Comparison of ENCODE assay signal across 12 mouse cellular contexts in genomic region chr12:110836729-110837128, GRCm38 (mm10). TPM values are rescaled to one million over a fixed set of nuclear protein-coding genes. Genes with fewer than 3 reads are reported as not detected.
DNase-seq lines count a peak whose midpoint lies in the region; ATAC-seq and TF ChIP-seq lines count a peak whose summit lies in the region.
"Had no signal": no experiment of that assay in that cellular context is flagged by ENCODE, and none has a peak within 500 bp of the region (broad histone marks: within the 10 kb centered on the region; RNA-seq: fewer than 3 reads in every experiment).

No protein-coding gene starts in this region.

- no peak overlapping the region for H3K4me2 ChIP-seq in heart, postnatal 0 days (ENCODE audit: low read depth, low read length)
- 0 out of 2 replicates have a peak overlapping the region, but pooled peaks have one; percentile 10 for H3K4me2 ChIP-seq in forebrain, embryonic 16.5 days (ENCODE audit: low read length)
- H3K4me2 ChIP-seq in midbrain, embryonic 14.5 days (ENCODE audit: low read length), result peak overlapping the region; percentile 13; the same call in 1 of the 2 replicates

- H3K4me1 ChIP-seq in heart, postnatal 0 days (ENCODE audit: control insufficient read depth, insufficient read depth), result peaks cover 6% of the 10 kb centered on the region; the same call in 1 of the 2 replicates
- H3K4me1 ChIP-seq in forebrain, embryonic 16.5 days (replicated peaks; ENCODE audit: control insufficient read depth, insufficient read depth, low read length), result peaks cover 14% of the 10 kb centered on the region
- H3K4me1 ChIP-seq in midbrain, embryonic 14.5 days (ENCODE audit: control insufficient read depth, insufficient read depth, low read length), result peaks cover 14% of the 10 kb centered on the region; the same call in 1 of the 2 replicates

- DNase-seq in heart, postnatal 0 days (ENCODE audit: low spot score), result no peak
- DNase-seq in heart, adult 9 months (ENCODE audit: low spot score in 2 of 2), result no peak
- peak; percentile 25 for DNase-seq in Muller cell, postnatal 12 days (ENCODE audit: inconsistent ontology term)
- no peak for DNase-seq in midbrain, embryonic 14.5 days
- DNase-seq in urinary bladder, postnatal 14 days (ENCODE audit: low spot score), result no peak
- DNase-seq in right cerebral cortex, postnatal 10 days (ENCODE audit: low spot score in 2 of 2), result no peak
- no peak for DNase-seq in urinary bladder, adult 18-20 months (ENCODE audit: low spot score in 2 of 2)
- DNase-seq: adrenal gland, postnatal 36 days; gastrocnemius, postnatal 36 days; left cerebral cortex, postnatal 4 days had no signal

- H3K27ac ChIP-seq in heart, postnatal 0 days (ENCODE audit: low read depth), result peak overlapping the region; percentile 74
- peak overlapping the region; percentile 47 for H3K27ac ChIP-seq in forebrain, embryonic 16.5 days (ENCODE audit: low read length)
- H3K27ac ChIP-seq in midbrain, embryonic 14.5 days (replicated peaks; ENCODE audit: low read depth, low read length), result peak overlapping the region; percentile 72

- H3K27me3 ChIP-seq in heart, postnatal 0 days (ENCODE audit: control insufficient read depth, insufficient read depth, low read length), result no peaks in the 10 kb centered on the region
- H3K27me3 ChIP-seq in forebrain, embryonic 16.5 days (replicated peaks; ENCODE audit: control insufficient read depth, insufficient read depth, low read length), result no peaks in the 10 kb centered on the region
- H3K27me3 ChIP-seq in midbrain, embryonic 14.5 days (ENCODE audit: control insufficient read depth, insufficient read depth, low read length), result no peaks in the 10 kb centered on the region

- peak overlapping the region; percentile 43; the same call in 1 of the 2 replicates for H3K9ac ChIP-seq in heart, postnatal 0 days (replicated peaks; ENCODE audit: low read depth, low read length)
- H3K9ac ChIP-seq in forebrain, embryonic 16.5 days (replicated peaks; ENCODE audit: low read depth, low read length), result no peak overlapping the region
- H3K9ac ChIP-seq in midbrain, embryonic 14.5 days (replicated peaks; ENCODE audit: low read length), result 0 out of 2 replicates have a peak overlapping the region, but pooled peaks have one; percentile 17

- 54% methylated on average over 6 of the region's 6 CpGs for WGBS in heart, postnatal 0 days
- 20% methylated on average over 6 of the region's 6 CpGs for WGBS in forebrain, embryonic 16.5 days
- 43% methylated on average over 6 of the region's 6 CpGs for WGBS in midbrain, embryonic 14.5 days

- no peak for TF ChIP-seq EP300 in heart, postnatal 0 days (IDR thresholded peaks at IDR 0.05; ENCODE audit: low read depth)

- TF ChIP-seq CTCF in heart, postnatal 0 days (IDR thresholded peaks at IDR 0.05; ENCODE audit: low read depth), result no peak

- H3K4me3 ChIP-seq in heart, postnatal 0 days (ENCODE audit: low read depth, low read length), result no peak overlapping the region
- no peak overlapping the region for H3K4me3 ChIP-seq in forebrain, embryonic 16.5 days (replicated peaks; ENCODE audit: low read length)
- no peak overlapping the region for H3K4me3 ChIP-seq in midbrain, embryonic 14.5 days (replicated peaks; ENCODE audit: low read depth, low read length)

- no peak for ATAC-seq in heart, postnatal 0 days (ENCODE audit: insufficient read depth, low read depth)
- ATAC-seq in forebrain, embryonic 16.5 days, result no peak; the same call in 1 of the 2 replicates
- no peak for ATAC-seq in midbrain, embryonic 14.5 days (ENCODE audit: low FRiP score, low TSS enrichment)

- H3K9me3 ChIP-seq in heart, postnatal 0 days (replicated peaks; ENCODE audit: control insufficient read depth, low read length), result no peaks in the 10 kb centered on the region
- H3K9me3 ChIP-seq in forebrain, embryonic 16.5 days (ENCODE audit: control insufficient read depth, low read length), result no peaks in the 10 kb centered on the region
- H3K9me3 ChIP-seq in midbrain, embryonic 14.5 days (ENCODE audit: control insufficient read depth, low read length), result no peaks in the 10 kb centered on the region

- no peaks in the 10 kb centered on the region for H3K36me3 ChIP-seq in heart, postnatal 0 days (replicated peaks; ENCODE audit: control insufficient read depth, insufficient read depth, low read length)
- H3K36me3 ChIP-seq in forebrain, embryonic 16.5 days (ENCODE audit: control insufficient read depth, insufficient read depth), result no peaks in the 10 kb centered on the region
- no peaks in the 10 kb centered on the region for H3K36me3 ChIP-seq in midbrain, embryonic 14.5 days (ENCODE audit: control insufficient read depth, insufficient read depth, low read length)

RNA-seq across cellular contexts. Expression of gene Mok, which starts 4.0 kb away (rescaled TPM):
- 3.1 and 7.4 TPM in 2 replicates for total RNA-seq in heart, postnatal 0 days (2014; rRNA removed; ENCODE audit: low replicate concordance)
- 2.2 and 2.3 TPM in 2 replicates for polyA plus RNA-seq in heart, postnatal 0 days (2015; fragmentation: Nextera tagmentation; extraction: Ambion mirVana)
- 13.4 and 13.6 TPM in 2 replicates for polyA plus RNA-seq in forebrain, embryonic 16.5 days (2015; fragmentation: Nextera tagmentation; extraction: Ambion mirVana)
- 15.9 and 17.9 TPM in 2 replicates for polyA plus RNA-seq in midbrain, embryonic 14.5 days (2014; fragmentation: Nextera tagmentation; extraction: Ambion mirVana)
- total RNA-seq: common myeloid progenitor, adult 5-6 weeks had no signal

RNA-seq across cellular contexts. Expression of gene Zfp839, which starts 13.3 kb away (rescaled TPM):
- total RNA-seq in heart, postnatal 0 days (2014; rRNA removed; ENCODE audit: low replicate concordance), result 4.1 and 6.3 TPM in 2 replicates
- 2.6 and 3.2 TPM in 2 replicates for polyA plus RNA-seq in heart, postnatal 0 days (2015; fragmentation: Nextera tagmentation; extraction: Ambion mirVana)
- 3.2 and 3.3 TPM in 2 replicates for polyA plus RNA-seq in forebrain, embryonic 16.5 days (2015; fragmentation: Nextera tagmentation; extraction: Ambion mirVana)
- polyA plus RNA-seq in midbrain, embryonic 14.5 days (2014; fragmentation: Nextera tagmentation; extraction: Ambion mirVana), result 2.0 and 3.1 TPM in 2 replicates

RNA-seq across cellular contexts. Expression of gene Cinp, which starts 52.2 kb away (rescaled TPM):
- total RNA-seq in heart, postnatal 0 days (2014; rRNA removed; ENCODE audit: low replicate concordance), result 59.1 and 91.0 TPM in 2 replicates
- 44.0 and 47.8 TPM in 2 replicates for polyA plus RNA-seq in heart, postnatal 0 days (2015; fragmentation: Nextera tagmentation; extraction: Ambion mirVana)
- 76.1 and 87.1 TPM in 2 replicates for polyA plus RNA-seq in forebrain, embryonic 16.5 days (2015; fragmentation: Nextera tagmentation; extraction: Ambion mirVana)
- polyA plus RNA-seq in midbrain, embryonic 14.5 days (2014; fragmentation: Nextera tagmentation; extraction: Ambion mirVana), result 83.0 and 83.1 TPM in 2 replicates

RNA-seq across cellular contexts. Expression of gene Tecpr2, which starts 52.3 kb away (rescaled TPM):
- 4.1 and 4.7 TPM in 2 replicates for total RNA-seq in heart, postnatal 0 days (2014; rRNA removed; ENCODE audit: low replicate concordance)
- 1.3 and 1.4 TPM in 2 replicates for polyA plus RNA-seq in heart, postnatal 0 days (2015; fragmentation: Nextera tagmentation; extraction: Ambion mirVana)
- 8.6 and 9.3 TPM in 2 replicates for polyA plus RNA-seq in forebrain, embryonic 16.5 days (2015; fragmentation: Nextera tagmentation; extraction: Ambion mirVana)
- polyA plus RNA-seq in midbrain, embryonic 14.5 days (2014; fragmentation: Nextera tagmentation; extraction: Ambion mirVana), result 6.1 and 7.6 TPM in 2 replicates
